Mouse (Mus musculus) C2C12 (cell line): ENCODE data around the gene Bicc1. TPM values are rescaled to one million over a fixed set of nuclear protein-coding genes. Genes with fewer than 3 reads are reported as not detected.

Source experiments
- H3K27me3 ChIP-seq: one replicate; pipeline ENCODE4 v1.6.1; 2011; ENCODE audit not compliant: control insufficient read depth, insufficient read depth, insufficient read length
- H3K36me3 ChIP-seq: one replicate; pipeline ENCODE4 v1.6.1; 2011; ENCODE audit not compliant: control insufficient read depth, insufficient read depth
- H3K4me3 ChIP-seq: one replicate; pipeline ENCODE4 v1.5.1; 2011; ENCODE audit warnings: mild to moderate bottlenecking, control low read depth; ENCODE audit not compliant: poor library complexity, insufficient read depth, severe bottlenecking
- H3K79me2 ChIP-seq: one replicate; pipeline ENCODE4 v1.6.1; 2011; ENCODE audit not compliant: control insufficient read depth, insufficient read depth
- H3K79me3 ChIP-seq: one replicate; pipeline ENCODE4 v1.6.1; 2011; ENCODE audit warnings: low read depth, control low read depth
- H3ac ChIP-seq: one replicate; pipeline ENCODE3; 2011; ENCODE audit warnings: low read depth; ENCODE audit not compliant: control insufficient read depth, insufficient read length
- CEBPB ChIP-seq: IDR thresholded peaks from one replicate; pipeline ENCODE4 v1.6.1; 2011; ENCODE audit warnings: low read depth, mild to moderate bottlenecking, control low read depth, moderate library complexity
- CTCF ChIP-seq: IDR thresholded peaks from one replicate; pipeline ENCODE4 v1.5.1; 2011; ENCODE audit not compliant: control insufficient read depth, insufficient read depth, insufficient read length
- FOSL1 ChIP-seq: IDR thresholded peaks from one replicate; pipeline ENCODE4 v1.8.0; 2011; ENCODE audit warnings: mild to moderate bottlenecking, low read length; ENCODE audit not compliant: poor library complexity, insufficient read depth, severe bottlenecking
- MAX ChIP-seq: IDR thresholded peaks from one replicate; pipeline ENCODE4 v1.6.1; 2011; ENCODE audit warnings: mild to moderate bottlenecking, control low read depth
- MYOD1 ChIP-seq: IDR thresholded peaks from one replicate; pipeline ENCODE4 v1.6.1; 2011; ENCODE audit warnings: low read depth; ENCODE audit not compliant: control insufficient read depth, insufficient read length
- MYOG ChIP-seq: IDR thresholded peaks from one replicate; pipeline ENCODE4 v1.6.1; 2011; ENCODE audit not compliant: control insufficient read depth, insufficient read length; ENCODE audit errors: extremely low read depth
- USF1 ChIP-seq: IDR thresholded peaks from one replicate; pipeline ENCODE4 v1.6.1; 2011; ENCODE audit warnings: low read depth, mild to moderate bottlenecking, control low read depth, moderate library complexity
- polyA plus RNA-seq: library from polyadenylated mRNA; unstranded; fragments of >200 nt; fragmentation: generic; extraction: Trizol; gene quantifications from one replicate; pipeline ENCODE4 v1.2.1, GENCODE M21; 2012; ENCODE audit warnings: missing spikeins

The Bicc1 gene
- polyA plus RNA-seq, 1 experiment, result 4.0 TPM

DNA sequence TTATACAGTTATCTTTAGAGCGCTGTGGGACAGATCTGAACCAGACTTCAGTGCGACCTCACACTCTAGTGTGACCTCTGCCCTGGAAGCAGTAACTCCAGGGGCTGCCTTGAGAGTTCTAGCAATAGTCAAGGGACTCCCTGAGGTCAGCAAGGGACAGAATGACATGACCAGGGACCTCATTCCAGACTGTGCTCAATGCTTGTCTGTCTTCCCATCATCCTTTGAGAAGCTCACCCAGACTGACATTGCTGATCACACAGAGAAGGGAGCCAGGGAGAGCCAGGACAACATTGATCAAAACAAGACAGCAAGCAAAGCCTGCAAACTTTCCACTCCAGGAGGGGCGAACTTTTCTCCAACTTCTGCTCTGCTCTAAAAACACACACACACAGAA lies 38.7 kb downstream of the Bicc1 start:
- TF ChIP-seq CTCF (no peak), MYOG (no peak), USF1 (no peak), CEBPB (no peak), MYOD1 (no peak), FOSL1 (no peak), MAX (no peak)
- Histone ChIP-seq H3K36me3 (no peaks in the 10 kb centered on the region), H3K79me2 (no peaks in the 10 kb centered on the region), H3ac (no peak overlapping the region), H3K27me3 (no peaks in the 10 kb centered on the region), H3K79me3 (no peaks in the 10 kb centered on the region), H3K4me3 (no peak overlapping the region)

DNA sequence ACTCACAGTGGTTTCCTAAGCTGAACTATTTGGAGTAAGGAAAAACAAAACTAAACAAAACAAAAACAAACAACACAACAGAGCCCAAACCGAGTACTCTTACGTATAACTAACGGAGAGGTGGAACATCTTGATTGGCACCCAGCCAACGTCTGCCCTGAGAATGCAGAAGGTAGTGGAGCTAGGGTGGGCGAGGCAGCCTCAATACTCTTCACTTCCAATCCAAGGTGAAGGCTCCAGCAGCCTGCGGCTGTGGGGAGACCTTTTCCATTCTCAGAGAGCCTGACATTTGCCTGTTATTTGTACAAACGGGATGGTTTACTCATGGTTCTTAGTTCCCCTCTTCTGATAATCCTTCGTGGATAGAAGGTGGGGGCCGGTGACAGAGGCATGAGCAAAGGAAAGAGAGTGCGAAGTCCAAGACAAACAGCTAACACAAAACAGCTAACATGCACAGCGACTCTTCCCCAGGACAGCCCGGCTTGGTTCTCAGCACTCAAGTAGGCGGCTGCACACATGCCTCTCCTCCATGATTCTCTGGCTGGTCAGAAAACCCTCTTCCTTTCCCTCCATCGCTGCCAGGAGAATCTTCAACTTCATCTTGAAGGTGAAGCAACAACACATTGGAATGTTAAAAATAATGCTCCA lies 39.3 kb downstream of the Bicc1 start:
- Histone ChIP-seq H3K27me3 (no peaks in the 10 kb centered on the region), H3K4me3 (no peak overlapping the region), H3K79me3 (no peaks in the 10 kb centered on the region), H3K36me3 (no peaks in the 10 kb centered on the region), H3K79me2 (no peaks in the 10 kb centered on the region), H3ac (no peak overlapping the region)
- TF ChIP-seq CTCF, result no peak
- TF ChIP-seq CEBPB, result no peak
- no peak for TF ChIP-seq MYOD1
- no peak for TF ChIP-seq USF1
- no peak for TF ChIP-seq MAX
- no peak for TF ChIP-seq MYOG
- TF ChIP-seq FOSL1, result no peak

DNA sequence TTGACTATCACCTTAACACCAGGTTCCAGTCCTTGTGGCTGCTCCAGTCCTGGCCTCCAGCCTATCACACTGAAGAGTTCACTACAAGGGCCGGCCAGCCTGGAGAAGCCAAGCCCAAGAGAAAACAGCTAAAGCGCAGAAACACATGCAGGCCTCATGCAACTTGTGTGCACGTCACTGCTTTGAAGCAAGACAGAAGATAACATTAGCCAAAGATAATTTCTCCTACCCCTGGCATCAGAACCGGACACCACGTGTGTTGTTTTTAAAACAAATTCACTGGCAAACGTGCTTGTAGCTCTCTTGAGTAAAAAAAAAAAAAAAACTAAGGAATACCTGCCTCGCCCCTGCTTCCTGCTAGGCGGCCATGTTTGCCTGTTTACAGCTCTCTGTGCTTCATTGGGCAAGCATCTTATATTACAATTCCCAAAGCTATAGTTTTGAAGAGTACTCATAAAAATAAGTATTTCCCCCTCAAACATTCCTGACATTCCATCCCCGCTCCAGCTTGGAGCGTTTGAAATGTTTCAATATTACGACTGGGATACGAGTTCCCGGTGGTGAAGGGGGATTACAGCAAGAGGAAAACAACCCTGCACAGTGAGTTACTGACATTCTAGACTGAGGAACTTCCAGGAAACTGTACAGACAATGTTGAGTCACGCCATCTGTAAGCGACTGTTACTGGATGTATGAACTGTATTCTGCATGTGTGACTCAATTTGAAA lies 40.2 kb downstream of the Bicc1 start:
- TF ChIP-seq USF1 (no peak), CEBPB (no peak), MYOG (no peak), CTCF (no peak), FOSL1 (no peak), MYOD1 (no peak), MAX (no peak)
- H3K79me2 ChIP-seq, result no peaks in the 10 kb centered on the region
- H3K27me3 ChIP-seq, result no peaks in the 10 kb centered on the region
- no peaks in the 10 kb centered on the region for H3K79me3 ChIP-seq
- H3K36me3 ChIP-seq, result no peaks in the 10 kb centered on the region
- H3ac ChIP-seq, result no peak overlapping the region
- no peak overlapping the region for H3K4me3 ChIP-seq

DNA sequence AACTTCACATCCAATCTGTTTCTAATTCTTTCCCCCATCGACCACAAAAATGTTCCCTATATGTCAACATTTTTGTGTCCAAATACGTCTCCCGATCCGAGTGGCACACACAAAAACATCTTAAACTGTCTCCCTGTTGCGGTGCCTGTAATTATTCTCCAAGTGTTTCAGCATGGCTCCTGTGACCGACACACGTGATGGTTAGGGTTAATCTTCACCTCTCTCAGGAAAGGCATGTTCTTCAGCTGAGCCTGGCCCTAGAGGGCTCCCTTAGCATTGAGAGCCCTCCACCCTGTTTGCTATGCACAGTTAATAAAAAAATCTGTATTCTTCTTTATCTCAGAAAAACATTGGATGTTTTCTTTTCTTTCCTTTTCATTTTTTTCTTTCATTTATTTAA lies 41.7 kb downstream of the Bicc1 start:
- no peaks in the 10 kb centered on the region for H3K27me3 ChIP-seq
- no peaks in the 10 kb centered on the region for H3K79me2 ChIP-seq
- no peak overlapping the region for H3K4me3 ChIP-seq
- H3ac ChIP-seq, result no peak overlapping the region
- TF ChIP-seq MYOG (no peak), CEBPB (no peak), CTCF (no peak), FOSL1 (no peak), USF1 (no peak), MAX (no peak), MYOD1 (no peak)
- H3K79me3 ChIP-seq, result no peaks in the 10 kb centered on the region
- no peaks in the 10 kb centered on the region for H3K36me3 ChIP-seq

DNA sequence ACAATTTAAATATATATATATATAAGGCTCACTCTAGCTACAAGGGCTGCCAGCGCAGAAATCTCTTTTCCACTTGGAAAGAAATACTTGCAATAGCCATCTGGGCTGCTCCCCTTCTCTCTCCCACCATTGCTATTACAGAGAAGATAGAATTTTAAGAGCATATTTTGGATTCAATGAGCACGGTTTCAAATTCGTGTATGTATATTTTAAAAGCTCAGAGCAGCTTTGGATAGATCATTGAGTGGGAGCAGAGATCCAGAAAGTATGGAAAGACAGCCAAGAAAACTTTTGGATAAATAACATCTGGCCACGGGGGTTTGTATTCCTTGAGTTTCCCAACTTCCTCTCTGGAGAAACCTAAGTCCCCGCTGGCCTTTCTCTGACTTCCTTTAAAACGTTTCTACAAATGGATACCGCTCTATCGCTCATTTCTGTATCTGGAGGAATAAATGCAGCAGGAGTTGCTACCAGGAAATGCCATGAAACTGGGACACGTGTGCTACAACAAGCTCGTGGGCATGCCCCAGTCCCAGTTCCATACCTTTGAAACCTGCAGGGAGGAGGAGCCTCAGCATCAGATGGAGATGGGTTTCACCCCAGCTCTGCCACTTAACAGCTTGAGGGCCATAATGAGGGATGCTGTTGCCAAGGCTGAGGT lies 45.1 kb downstream of the Bicc1 start:
- Histone ChIP-seq H3K4me3 (no peak overlapping the region), H3K36me3 (no peaks in the 10 kb centered on the region), H3K79me3 (no peaks in the 10 kb centered on the region), H3K79me2 (no peaks in the 10 kb centered on the region), H3ac (no peak overlapping the region), H3K27me3 (no peaks in the 10 kb centered on the region)
- TF ChIP-seq CEBPB (no peak), USF1 (no peak), FOSL1 (no peak), MYOG (no peak), CTCF (no peak), MAX (no peak)
